Mouse (Mus musculus) urinary bladder, postnatal 10 days (tissue): Measurements from ENCODE around the gene Ss18l2.

Experiments
- DNase-seq: peaks from one replicate; pipeline ENCODE4 v3.0.0; 2022; ENCODE audit warnings: low spot score

The Ss18l2 gene

DNA sequence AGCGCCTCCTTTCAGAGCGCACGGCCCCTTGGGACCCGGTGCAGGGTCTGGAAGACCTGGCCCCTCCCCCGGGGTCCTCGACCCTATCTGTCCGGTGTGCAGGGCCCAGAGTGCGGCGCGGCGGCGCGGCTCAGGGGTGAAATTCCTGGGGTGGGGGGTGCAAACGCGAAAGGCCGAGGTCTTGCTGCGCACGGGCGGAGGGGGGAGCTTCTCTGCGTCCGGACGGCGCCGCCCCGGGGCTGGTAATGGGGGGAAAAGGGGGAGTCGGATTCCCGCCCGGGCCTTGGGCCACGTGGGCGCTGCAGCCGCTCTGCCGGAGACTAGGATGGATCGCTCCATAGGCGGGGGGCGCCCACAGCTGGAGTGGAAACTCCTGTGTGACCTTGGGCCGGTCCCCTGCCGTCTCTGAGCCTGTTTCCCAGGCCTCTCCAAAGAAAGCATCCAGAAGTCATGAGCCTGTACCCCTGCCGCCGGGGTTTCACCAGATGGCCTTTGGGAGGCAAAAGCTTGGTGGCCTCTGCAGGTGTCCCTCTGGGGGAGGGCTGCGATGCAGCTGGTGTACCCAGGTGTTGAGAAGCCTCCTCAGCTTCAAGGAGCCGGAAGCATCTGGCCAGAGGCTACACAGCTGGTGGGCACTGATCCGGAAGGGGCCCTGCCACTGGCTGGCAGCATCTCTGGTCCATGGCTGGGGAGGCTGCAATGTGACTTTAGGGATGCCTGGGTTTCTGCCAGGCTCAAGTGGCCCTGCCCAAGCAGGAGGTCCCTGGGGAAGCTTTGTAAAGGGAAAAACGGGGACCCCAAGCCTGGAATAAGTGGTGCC, 50.4 kb downstream of the Ss18l2 start:
- DNase-seq: no peak

DNA sequence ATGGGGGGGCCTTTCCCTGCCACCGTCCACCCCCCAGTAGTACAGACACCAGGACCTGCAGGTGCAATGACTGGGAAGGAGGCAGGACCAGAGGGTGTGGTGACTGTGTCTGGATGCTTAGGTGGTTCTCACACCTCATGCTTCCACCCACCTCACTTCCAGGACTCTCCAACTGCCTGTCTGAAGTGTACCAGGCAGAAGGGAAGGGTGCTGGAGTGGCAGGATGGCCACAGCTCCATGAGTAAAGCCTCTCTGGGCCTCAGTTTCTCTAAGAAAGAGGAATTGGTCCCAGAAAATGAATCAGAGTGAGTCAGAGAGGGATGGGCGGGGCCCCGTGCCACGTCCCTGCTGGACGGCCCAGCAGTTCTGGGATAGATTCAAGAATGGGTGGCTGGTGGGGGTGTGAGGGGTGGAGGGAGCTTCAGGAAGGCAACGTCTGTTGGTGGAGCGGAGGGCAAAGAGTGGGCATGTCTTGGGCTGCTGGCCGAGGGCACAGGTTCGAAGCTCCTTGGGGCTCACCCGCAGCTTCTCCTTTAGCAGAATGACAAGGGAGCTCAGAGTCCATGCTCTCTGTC, 51.0 kb downstream of the Ss18l2 start:
- no peak for DNase-seq

DNA sequence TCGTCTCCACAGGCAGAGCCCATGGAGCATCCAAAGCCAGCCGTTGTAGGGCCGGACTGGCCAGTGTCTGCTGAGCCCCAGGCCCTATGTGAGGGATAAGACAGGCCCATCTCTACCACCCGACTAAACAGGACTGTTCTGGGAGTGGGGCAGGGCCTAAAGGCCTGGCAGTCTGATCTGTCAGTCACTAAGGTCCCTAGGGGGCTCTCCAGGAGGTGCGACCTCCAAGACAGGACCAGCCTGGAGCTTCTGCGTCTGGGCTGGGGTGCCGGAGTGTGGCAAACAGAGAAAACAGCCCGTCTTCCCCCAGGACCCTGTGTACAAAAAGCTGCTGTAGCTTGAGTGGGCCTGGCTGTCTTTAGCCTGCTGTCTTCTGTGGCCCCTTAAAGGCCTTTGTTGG, 51.7 kb downstream of the Ss18l2 start:
- no peak for DNase-seq

DNA sequence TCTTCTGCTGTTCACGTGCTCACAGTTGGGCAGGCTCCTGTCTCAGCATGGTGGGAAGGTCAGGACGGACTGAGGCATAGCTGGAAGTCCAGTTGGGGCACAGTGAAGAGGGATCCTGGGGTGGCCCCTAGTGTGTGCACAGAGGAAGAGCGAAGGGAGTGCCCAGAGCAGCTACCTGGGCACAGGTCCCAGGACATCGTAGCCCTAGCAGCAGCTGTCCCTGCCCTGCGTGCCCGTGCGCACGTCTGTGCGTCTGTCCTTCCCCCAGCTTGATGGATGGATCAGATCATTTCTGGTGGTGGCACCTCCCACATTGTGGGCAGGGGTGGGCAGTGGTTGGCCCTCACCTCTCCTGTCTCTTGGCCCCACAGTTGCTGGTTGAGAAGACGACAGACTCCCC, 52.1 kb downstream of the Ss18l2 start:
- no peak for DNase-seq

DNA sequence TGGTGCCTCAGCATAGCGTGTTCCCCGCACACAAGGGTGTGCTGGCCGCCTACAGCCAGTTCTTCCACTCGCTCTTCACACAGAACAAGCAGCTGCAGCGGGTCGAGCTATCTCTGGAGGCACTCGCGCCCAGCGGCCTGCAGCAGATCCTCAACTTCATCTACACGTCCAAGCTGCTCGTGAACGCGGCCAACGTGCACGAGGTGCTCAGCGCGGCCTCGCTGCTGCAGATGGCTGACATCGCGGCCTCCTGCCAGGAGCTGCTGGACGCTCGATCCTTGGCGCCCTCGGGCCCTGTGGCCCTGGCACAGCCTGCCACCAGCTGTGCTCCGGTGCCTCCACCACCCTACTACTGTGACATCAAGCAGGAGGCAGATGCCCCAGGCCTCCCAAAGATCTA, 52.6 kb downstream of the Ss18l2 start:
- no peak for DNase-seq
